ENCODE assay signal across 9 mouse cellular contexts in the genomic region with DNA sequence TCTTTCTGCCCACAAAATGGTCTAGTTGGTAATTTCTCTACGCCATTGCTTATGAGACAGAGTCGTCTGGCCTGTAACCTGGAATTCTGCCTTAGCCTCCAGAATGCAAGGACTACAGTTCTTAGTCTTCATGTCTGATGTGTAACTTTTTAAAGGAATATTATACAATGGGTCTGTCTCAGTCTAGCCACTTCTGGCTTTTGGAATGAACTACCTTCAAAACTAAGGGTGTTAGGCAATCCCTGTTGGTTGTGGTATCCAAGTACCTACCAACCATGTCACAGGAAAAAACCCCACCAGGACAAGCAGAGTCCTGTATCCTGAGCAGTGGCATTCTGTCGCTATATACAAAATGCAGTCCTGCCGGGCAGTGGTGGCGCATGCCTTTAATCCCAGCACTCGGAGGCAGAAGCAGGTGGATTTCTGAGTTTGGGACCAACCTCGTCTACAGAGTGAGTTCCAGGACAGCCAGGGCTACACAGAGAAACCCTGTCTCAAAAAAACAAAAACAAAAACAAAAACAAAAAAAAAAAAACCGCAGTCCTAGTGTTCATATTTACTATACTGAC. TPM values are rescaled to one million over a fixed set of nuclear protein-coding genes. Genes with fewer than 3 reads are reported as not detected.
A peak's percentile ranks its signal among the peaks of the same experiment; 100 is the strongest.
DNase-seq lines count a peak whose midpoint lies in the region; ATAC-seq and TF ChIP-seq lines count a peak whose summit lies in the region.
"Had no signal": no experiment of that assay in that cellular context is flagged by ENCODE, and none has a peak within 500 bp of the region (broad histone marks: within the 10 kb centered on the region; RNA-seq: fewer than 3 reads in every experiment).

No protein-coding gene starts in this region.

- no peaks in the 10 kb centered on the region for H3K27me3 ChIP-seq in kidney, embryonic 16.5 days (ENCODE audit: insufficient read depth, low read length)
- no peaks in the 10 kb centered on the region; the same call in 1 of the 2 replicates for H3K27me3 ChIP-seq in embryonic facial prominence, embryonic 12.5 days
- peaks cover 11% of the 10 kb centered on the region for H3K27me3 ChIP-seq in myocyte (ENCODE audit: control insufficient read depth, insufficient read depth, insufficient read length)

- H3K9me3 ChIP-seq in kidney, embryonic 16.5 days (ENCODE audit: low read length) = no peaks in the 10 kb centered on the region
- no peaks in the 10 kb centered on the region for H3K9me3 ChIP-seq in embryonic facial prominence, embryonic 12.5 days

- H3K79me2 ChIP-seq in myocyte (ENCODE audit: control insufficient read depth, insufficient read depth) = peaks cover 11% of the 10 kb centered on the region

- 79% methylated on average over 8 of the region's 8 CpGs for WGBS in kidney, embryonic 16.5 days
- 78% methylated on average over 8 of the region's 8 CpGs for WGBS in embryonic facial prominence, embryonic 12.5 days

- peak overlapping the region; percentile 79 for H3K9ac ChIP-seq in kidney, embryonic 16.5 days (replicated peaks; ENCODE audit: low read length)
- H3K9ac ChIP-seq in embryonic facial prominence, embryonic 12.5 days = no peak overlapping the region

- peaks cover 14% of the 10 kb centered on the region for H3K36me3 ChIP-seq in kidney, embryonic 16.5 days (ENCODE audit: insufficient read depth, low read length)
- peaks cover 10% of the 10 kb centered on the region; the same call in 1 of the 2 replicates for H3K36me3 ChIP-seq in embryonic facial prominence, embryonic 12.5 days
- peaks cover 23% of the 10 kb centered on the region for H3K36me3 ChIP-seq in myocyte (ENCODE audit: control insufficient read depth, insufficient read depth)

- H3K4me2 ChIP-seq in kidney, embryonic 16.5 days (replicated peaks; ENCODE audit: low read depth, low read length) = peak overlapping the region; percentile 53
- peak overlapping the region; percentile 45 for H3K4me2 ChIP-seq in embryonic facial prominence, embryonic 12.5 days (replicated peaks)
- H3K4me2 ChIP-seq in myocyte (ENCODE audit: low read depth) = peak overlapping the region; percentile 76

- H3K27ac ChIP-seq in kidney, embryonic 16.5 days (ENCODE audit: low read length) = peak overlapping the region; percentile 99
- H3K27ac ChIP-seq in embryonic facial prominence, embryonic 12.5 days = peak overlapping the region; percentile 96

- no peak for TF ChIP-seq POLR2A in myocyte (IDR thresholded peaks at IDR 0.05; ENCODE audit: insufficient read length, low read depth)

- H3ac ChIP-seq in myocyte (ENCODE audit: control insufficient read depth, insufficient read length) = no peak overlapping the region

- no peak for DNase-seq in kidney, postnatal 36 days
- DNase-seq in induced T-regulatory cell, adult 2 months (ENCODE audit: low read depth) = peak; percentile 23
- no peak for DNase-seq in thymus, postnatal 0 days (ENCODE audit: low spot score)
- DNase-seq in adrenal gland, adult 18-20 months (ENCODE audit: low spot score in 2 of 2) = no peak

- peak overlapping the region; percentile 85 for H3K4me3 ChIP-seq in kidney, embryonic 16.5 days (ENCODE audit: low read length)
- H3K4me3 ChIP-seq in embryonic facial prominence, embryonic 12.5 days = no peak overlapping the region
- peak overlapping the region; percentile 99 for H3K4me3 ChIP-seq in myocyte

- no peak for ATAC-seq in kidney, embryonic 16.5 days (ENCODE audit: low FRiP score, low TSS enrichment)
- ATAC-seq in embryonic facial prominence, embryonic 12.5 days (ENCODE audit: insufficient number of reproducible peaks, insufficient read depth, low FRiP score, low TSS enrichment) = no peak
- ATAC-seq in granulocyte monocyte progenitor cell, adult 5-6 weeks (replicated peaks; ENCODE audit: poor library complexity, severe bottlenecking) = no peak

- H3K4me1 ChIP-seq in kidney, embryonic 16.5 days (ENCODE audit: insufficient read depth, low read length) = peaks cover 28% of the 10 kb centered on the region
- peaks cover 11% of the 10 kb centered on the region for H3K4me1 ChIP-seq in embryonic facial prominence, embryonic 12.5 days

TF ChIP-seq in myocyte, 11 proteins besides CTCF, POLR2A, EP300 and RAD21:
- TF ChIP-seq REST (IDR thresholded peaks at IDR 0.05; ENCODE audit: insufficient read depth, insufficient read length) (no peak), TCF3 (IDR thresholded peaks at IDR 0.05; ENCODE audit: insufficient read length, low read depth) (no peak), SRF (IDR thresholded peaks at IDR 0.05; ENCODE audit: control insufficient read depth, insufficient read length, low read depth) (no peak), TCF12 (IDR thresholded peaks at IDR 0.05; ENCODE audit: insufficient read depth, poor library complexity, severe bottlenecking) (no peak), MYOD1 (IDR thresholded peaks at IDR 0.05; ENCODE audit: control insufficient read depth in 1 of 3, insufficient read length in 2 of 3, low read depth in 2 of 3) (no peak), MYOG (IDR thresholded peaks at IDR 0.05; ENCODE audit: control insufficient read depth in 1 of 3, insufficient read depth in 1 of 3, insufficient read length in 2 of 3, low read depth in 2 of 3) (no peak), USF1 (IDR thresholded peaks at IDR 0.05; ENCODE audit: low read depth) (no peak), MAX (IDR thresholded peaks at IDR 0.05; ENCODE audit: low read depth) (no peak), E2F4 (IDR thresholded peaks at IDR 0.05; ENCODE audit: insufficient read depth) (no peak), POLR2AphosphoS2 (IDR thresholded peaks at IDR 0.05; ENCODE audit: insufficient read length, low read depth) (no peak), CEBPB (IDR thresholded peaks at IDR 0.05; ENCODE audit: insufficient read depth, poor library complexity, severe bottlenecking) (no peak)

RNA-seq across cellular contexts. Expression of gene Tubb4b, which starts 1.4 kb away (rescaled TPM):
- 627 and 671 TPM in 2 replicates for polyA plus RNA-seq in kidney, embryonic 16.5 days (2015; fragmentation: Nextera tagmentation; extraction: Ambion mirVana)
- polyA plus RNA-seq in embryonic facial prominence, embryonic 12.5 days (2016; fragmentation: Nextera tagmentation; extraction: Ambion mirVana) = 443 and 449 TPM in 2 replicates
- polyA plus RNA-seq in myocyte (2012; fragmentation: generic; extraction: Trizol) = 359 TPM
- 460 and 503 TPM in 2 replicates for polyA plus RNA-seq in thymus, postnatal 0 days (2015; fragmentation: Nextera tagmentation; extraction: Ambion mirVana)
- total RNA-seq in granulocyte monocyte progenitor cell, adult 5-6 weeks (2014; fragmentation: Nextera tagmentation) = 180 and 327 TPM in 2 replicates
- total RNA-seq in granulocyte monocyte progenitor cell, adult 5-6 weeks (2017) = 560 and 623 TPM in 2 replicates
- 100 to 1,000 TPM; 284 to 287 TPM for total RNA-seq in adrenal gland, adult 18-20 months (2021)

RNA-seq across cellular contexts. Expression of gene Fam166a, which starts 7.3 kb away (rescaled TPM):
- polyA plus RNA-seq in kidney, embryonic 16.5 days (2015; fragmentation: Nextera tagmentation; extraction: Ambion mirVana) = 0.37 TPM in 1 of 2 replicates, not detected in the other
- 1.1 TPM in 1 of 2 replicates, not detected in the other for polyA plus RNA-seq in embryonic facial prominence, embryonic 12.5 days (2016; fragmentation: Nextera tagmentation; extraction: Ambion mirVana)
- polyA plus RNA-seq in myocyte (2012; fragmentation: generic; extraction: Trizol) = 0.48 TPM
- 0.34 TPM in 1 of 2 replicates, not detected in the other for polyA plus RNA-seq in thymus, postnatal 0 days (2015; fragmentation: Nextera tagmentation; extraction: Ambion mirVana)
- total RNA-seq in granulocyte monocyte progenitor cell, adult 5-6 weeks (2014; fragmentation: Nextera tagmentation) = not detected in 2 replicates
- not detected in 2 replicates for total RNA-seq in granulocyte monocyte progenitor cell, adult 5-6 weeks (2017)
- total RNA-seq in adrenal gland, adult 18-20 months (2021) = not detected
- total RNA-seq: gastrocnemius, postnatal 25 days had no signal

RNA-seq across cellular contexts. Expression of gene Slc34a3, which starts 8.3 kb away (rescaled TPM):
- polyA plus RNA-seq in kidney, embryonic 16.5 days (2015; fragmentation: Nextera tagmentation; extraction: Ambion mirVana) = 1.9 and 2.0 TPM in 2 replicates
- not detected in 2 replicates for polyA plus RNA-seq in embryonic facial prominence, embryonic 12.5 days (2016; fragmentation: Nextera tagmentation; extraction: Ambion mirVana)
- not detected for polyA plus RNA-seq in myocyte (2012; fragmentation: generic; extraction: Trizol)
- polyA plus RNA-seq in thymus, postnatal 0 days (2015; fragmentation: Nextera tagmentation; extraction: Ambion mirVana) = 0.05 TPM in 1 of 2 replicates, not detected in the other
- not detected in 2 replicates for total RNA-seq in granulocyte monocyte progenitor cell, adult 5-6 weeks (2014; fragmentation: Nextera tagmentation)
- total RNA-seq in granulocyte monocyte progenitor cell, adult 5-6 weeks (2017) = not detected in 2 replicates
- total RNA-seq in adrenal gland, adult 18-20 months (2021) = not detected
- total RNA-seq: gastrocnemius, postnatal 25 days had no signal

RNA-seq across cellular contexts. Expression of gene Rnf224, which starts 10.7 kb away (rescaled TPM):
- 0.55 and 0.69 TPM in 2 replicates for polyA plus RNA-seq in kidney, embryonic 16.5 days (2015; fragmentation: Nextera tagmentation; extraction: Ambion mirVana)
- polyA plus RNA-seq in embryonic facial prominence, embryonic 12.5 days (2016; fragmentation: Nextera tagmentation; extraction: Ambion mirVana) = not detected in 2 replicates
- polyA plus RNA-seq in myocyte (2012; fragmentation: generic; extraction: Trizol) = not detected
- polyA plus RNA-seq in thymus, postnatal 0 days (2015; fragmentation: Nextera tagmentation; extraction: Ambion mirVana) = not detected in 2 replicates
- not detected in 2 replicates for total RNA-seq in granulocyte monocyte progenitor cell, adult 5-6 weeks (2014; fragmentation: Nextera tagmentation)
- not detected in 2 replicates for total RNA-seq in granulocyte monocyte progenitor cell, adult 5-6 weeks (2017)
- total RNA-seq in adrenal gland, adult 18-20 months (2021) = not detected
- total RNA-seq: gastrocnemius, postnatal 25 days had no signal

RNA-seq across cellular contexts. Expression of gene Stpg3, which starts 11.5 kb away (rescaled TPM):
- polyA plus RNA-seq in kidney, embryonic 16.5 days (2015; fragmentation: Nextera tagmentation; extraction: Ambion mirVana) = 0.54 and 0.82 TPM in 2 replicates
- polyA plus RNA-seq in embryonic facial prominence, embryonic 12.5 days (2016; fragmentation: Nextera tagmentation; extraction: Ambion mirVana) = not detected in 2 replicates
- polyA plus RNA-seq in myocyte (2012; fragmentation: generic; extraction: Trizol) = not detected
- 0.14 TPM in 1 of 2 replicates, not detected in the other for polyA plus RNA-seq in thymus, postnatal 0 days (2015; fragmentation: Nextera tagmentation; extraction: Ambion mirVana)
- not detected in 2 replicates for total RNA-seq in granulocyte monocyte progenitor cell, adult 5-6 weeks (2014; fragmentation: Nextera tagmentation)
- not detected in 2 replicates for total RNA-seq in granulocyte monocyte progenitor cell, adult 5-6 weeks (2017)
- total RNA-seq in adrenal gland, adult 18-20 months (2021) = not detected
- total RNA-seq: gastrocnemius, postnatal 25 days had no signal
